Mouse (Mus musculus) left cerebral cortex, adult 6 months (tissue): ENCODE measurements around the gene Rrp12. TPM values are rescaled to one million over a fixed set of nuclear protein-coding genes. Genes with fewer than 3 reads are reported as not detected.

ENCODE experiments used
- long read RNA-seq, 2 experiments: library from polyadenylated mRNA; unstranded; transcript quantifications; one replicate each; pipeline ENCODE4 v2.0.0; 2019 to 2020
- polyA plus RNA-seq: library from polyadenylated mRNA; unstranded; fragments of <200 nt; fragmentation: Nextera tagmentation; gene quantifications from 2 replicates; pipeline ENCODE4 v1.2.3, GENCODE M21; 2021

Rrp12 gene
- polyA plus RNA-seq, result 9.4 and 10.5 TPM in 2 replicates
- long read RNA-seq, experiment 1, full-length matches to known transcripts, result 32 of 51 reads
- long read RNA-seq, experiment 1, partial matches to known transcripts, result 14 of 51 reads
- long read RNA-seq, experiment 1, other reads (novel, unspliced or antisense), result 5 of 51 reads
- long read RNA-seq, experiment 2, partial matches to known transcripts, result 7 of 7 reads
- long read RNA-seq, experiment 2, other reads (novel, unspliced or antisense), result 0 of 7 reads

DNA sequence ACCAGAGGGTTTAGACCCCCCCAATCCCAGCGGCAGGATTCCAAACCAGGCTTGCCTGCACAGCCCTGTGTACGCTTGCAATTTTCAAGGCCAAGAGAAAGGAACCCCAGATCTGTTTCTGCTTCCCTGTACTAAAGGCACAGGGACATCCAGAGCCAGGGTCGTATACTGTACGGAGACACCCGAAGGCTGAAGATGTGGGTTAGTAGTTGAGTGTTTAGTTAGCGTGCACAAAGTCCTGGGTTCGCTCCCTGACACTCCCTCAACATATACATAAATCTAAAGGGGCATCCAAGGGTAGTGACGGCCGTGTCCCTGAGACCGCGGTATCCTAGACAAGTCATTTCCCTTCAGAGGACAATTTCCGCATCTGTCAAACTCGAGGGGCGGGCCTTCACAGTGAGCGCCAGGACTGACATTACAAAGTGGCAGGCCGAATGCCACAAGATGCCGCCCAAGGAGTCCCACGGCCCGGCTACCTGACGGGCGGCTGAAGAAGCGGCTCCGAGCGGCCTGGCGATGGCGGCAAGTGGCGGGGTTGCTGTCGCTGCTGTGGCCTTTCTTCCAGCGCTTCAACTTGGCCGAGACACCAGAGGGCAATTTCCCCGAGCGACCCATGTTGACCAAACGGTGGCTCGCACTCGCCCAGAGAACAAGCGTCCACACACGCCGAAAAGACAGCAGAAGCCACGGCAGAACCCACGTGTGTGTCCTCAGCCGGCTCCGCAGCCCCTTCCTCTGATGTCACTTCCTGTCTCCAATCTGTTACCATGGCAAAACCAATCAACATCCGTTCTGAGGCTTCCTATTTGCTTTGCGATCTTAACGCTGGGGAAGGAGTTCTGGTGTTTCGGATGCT lies at the start of gene Rrp12:
Gene Rrp12, minus strand, starts transcription at position 714 of the 859 bp plus-strand sequence.

GRCm38 (mm10) chr19:41933179-41934086 lies 37.5 kb upstream of the Rrp12 start, which contains the start of the genes Exosc1 and Zdhhc16:
Exosc1 (minus strand) TSS chr19:41933423.
Zdhhc16 (plus strand) TSS chr19:41933480.

GRCm38 (mm10) chr19:41911178-41912073 lies 15.5 kb upstream of the Rrp12 start, which contains the start of gene Pgam1:
Pgam1 (plus strand) TSS chr19:41911923.

DNA sequence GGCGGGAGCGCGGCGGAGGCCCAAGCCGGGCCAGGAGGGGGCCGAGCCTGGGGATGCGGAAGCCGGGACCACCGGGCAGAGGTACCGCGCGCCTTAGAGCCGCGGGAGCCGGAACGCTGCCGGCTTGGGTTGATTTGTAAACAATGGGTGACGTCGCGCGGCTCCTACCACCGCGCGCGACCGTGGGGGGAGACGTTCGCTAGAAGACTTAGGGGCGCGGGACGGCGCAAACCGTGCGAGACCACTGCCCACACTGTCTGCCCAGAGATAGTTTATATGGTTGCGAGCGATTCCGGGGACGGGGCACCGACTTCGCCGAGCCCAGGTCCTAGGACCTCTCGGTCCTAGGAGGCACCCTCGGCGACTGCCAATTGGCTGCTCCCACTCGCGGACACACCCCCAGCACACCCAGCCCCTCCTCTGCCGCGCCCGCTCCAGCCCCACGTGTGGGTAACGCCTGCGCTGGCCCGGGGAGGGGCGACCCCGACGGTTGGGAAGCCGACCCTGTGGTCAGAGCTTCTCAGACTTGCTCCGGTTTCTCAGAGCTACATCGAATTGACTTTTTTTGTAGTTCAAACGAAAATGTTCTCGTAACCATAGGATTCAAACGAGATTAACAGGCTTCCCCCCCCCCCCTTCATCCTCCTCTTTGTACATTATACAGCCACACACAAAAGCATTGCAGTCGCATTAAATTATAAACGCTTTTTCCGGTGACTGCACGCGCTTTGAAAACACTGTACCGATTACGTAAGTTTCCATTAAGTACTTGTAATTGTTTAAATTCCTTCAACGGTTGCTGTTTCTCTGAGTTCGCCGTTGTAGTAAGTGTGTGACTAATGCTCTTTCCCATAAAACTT lies 47.8 kb downstream of the Rrp12 start, which contains the start of gene Frat2:
Gene Frat2, minus strand, starts transcription at position 141 of the 860 bp plus-strand sequence.

GRCm38 (mm10) chr19:41829381-41830105 lies 66.4 kb downstream of the Rrp12 start, which contains the start of gene Frat1:
Frat1 (plus strand) TSS chr19:41829970.

Other genes starting within 250 kb of the Rrp12 start
- 7.8 and 9.1 TPM in 2 replicates for gene Slit1, start 152.5 kb downstream of the Rrp12 start, polyA plus RNA-seq
- gene Arhgap19, start 94.1 kb downstream of the Rrp12 start, polyA plus RNA-seq, result 0.88 and 1.3 TPM in 2 replicates
- 38.8 and 67.3 TPM in 2 replicates for gene Frat1, start 66.2 kb downstream of the Rrp12 start, polyA plus RNA-seq
- 0.47 and 2.9 TPM in 2 replicates for gene Frat2, start 48.0 kb downstream of the Rrp12 start, polyA plus RNA-seq
- 796 and 831 TPM in 2 replicates for gene Pgam1, start 15.8 kb upstream of the Rrp12 start, polyA plus RNA-seq
- 47.8 and 54.7 TPM in 2 replicates for gene Exosc1, start 37.2 kb upstream of the Rrp12 start, polyA plus RNA-seq
- gene Zdhhc16, start 37.3 kb upstream of the Rrp12 start, polyA plus RNA-seq, result 33.6 and 40.0 TPM in 2 replicates
- 7.5 and 9.4 TPM in 2 replicates for gene Mms19, start 85.0 kb upstream of the Rrp12 start, polyA plus RNA-seq
- 4.6 and 7.3 TPM in 2 replicates for gene Ubtd1, start 85.6 kb upstream of the Rrp12 start, polyA plus RNA-seq
- 0.73 and 0.74 TPM in 2 replicates for gene Ankrd2, start 139.8 kb upstream of the Rrp12 start, polyA plus RNA-seq
- 0.40 and 0.59 TPM in 2 replicates for gene Hoga1, start 149.4 kb upstream of the Rrp12 start, polyA plus RNA-seq
- not detected in 2 replicates for gene 4933411K16Rik, start 156.1 kb upstream of the Rrp12 start, polyA plus RNA-seq
- gene Morn4, start 190.2 kb upstream of the Rrp12 start, polyA plus RNA-seq, result 54.3 and 60.6 TPM in 2 replicates
- 9.2 and 12.7 TPM in 2 replicates for gene Pi4k2a, start 194.3 kb upstream of the Rrp12 start, polyA plus RNA-seq
- 87.6 and 90.4 TPM in 2 replicates for gene Avpi1, start 232.9 kb upstream of the Rrp12 start, polyA plus RNA-seq